Mouse (Mus musculus) neutrophil, adult 5-6 weeks (primary cell): ENCODE measurements around the gene Tmprss7. TPM values are rescaled to one million over a fixed set of nuclear protein-coding genes. Genes with fewer than 3 reads are reported as not detected.

ENCODE experiments used
- ATAC-seq: fragments of 151-379, 151-347 bp; 2 replicates; pipeline ENCODE4 v1.8.0; 2017; ENCODE audit warnings: mild to moderate bottlenecking, moderate TSS enrichment; ENCODE audit not compliant: insufficient number of reproducible peaks, poor library complexity, low FRiP score, severe bottlenecking; ENCODE audit errors: extremely low read depth
- total RNA-seq: library from RNA; stranded (forward); fragments of 200-1000 nt; gene quantifications from 2 replicates; pipeline ENCODE4 v1.2.3, GENCODE M21; 2017

Gene Tmprss7
- total RNA-seq, 1 experiment from 2014 or later: 0.23 TPM

- no peak for ATAC-seq
Observed at GRCm38 (mm10) chr16:45692851-45693250, 607 bp downstream of the Tmprss7 start.

GRCm38 (mm10) chr16:45690178-45690577 lies 3.3 kb downstream of the Tmprss7 start:
- ATAC-seq: no peak

GRCm38 (mm10) chr16:45686833-45687232 lies 6.6 kb downstream of the Tmprss7 start:
- no peak for ATAC-seq

- ATAC-seq: no peak
Observed at GRCm38 (mm10) chr16:45685295-45685694, 8.2 kb downstream of the Tmprss7 start.

- no peak for ATAC-seq
Observed at GRCm38 (mm10) chr16:45684815-45685214, 8.6 kb downstream of the Tmprss7 start.

GRCm38 (mm10) chr16:45676462-45676861 lies 17.0 kb downstream of the Tmprss7 start:
- no peak for ATAC-seq

- no peak for ATAC-seq
Observed at GRCm38 (mm10) chr16:45670005-45670404, 23.5 kb downstream of the Tmprss7 start.

GRCm38 (mm10) chr16:45668178-45668577 lies 25.3 kb downstream of the Tmprss7 start:
- no peak for ATAC-seq

GRCm38 (mm10) chr16:45666136-45666535 lies 27.3 kb downstream of the Tmprss7 start:
- peak; percentile 61; the same call in 1 of the 2 replicates for ATAC-seq

- no peak for ATAC-seq
Observed at GRCm38 (mm10) chr16:45662381-45662780, 31.1 kb downstream of the Tmprss7 start.

- no peak for ATAC-seq
Observed at GRCm38 (mm10) chr16:45659596-45659995, 33.9 kb downstream of the Tmprss7 start.

- no peak for ATAC-seq
Observed at GRCm38 (mm10) chr16:45658248-45658647, 35.2 kb downstream of the Tmprss7 start.

- no peak for ATAC-seq
Observed at GRCm38 (mm10) chr16:45657574-45658159, 35.8 kb downstream of the Tmprss7 start.

GRCm38 (mm10) chr16:45654465-45654864 lies 39.0 kb downstream of the Tmprss7 start:
- no peak for ATAC-seq

GRCm38 (mm10) chr16:45653934-45654332 lies 39.5 kb downstream of the Tmprss7 start, which contains the start of gene BC016579:
Gene BC016579 (minus strand): TSS chr16:45654068.
- no peak for ATAC-seq

GRCm38 (mm10) chr16:45653009-45653933 lies 40.2 kb downstream of the Tmprss7 start:
- no peak for ATAC-seq

GRCm38 (mm10) chr16:45651497-45651896 lies 42.0 kb downstream of the Tmprss7 start:
- no peak for ATAC-seq

GRCm38 (mm10) chr16:45644380-45644779 lies 49.1 kb downstream of the Tmprss7 start:
- ATAC-seq: no peak

GRCm38 (mm10) chr16:45643944-45644343 lies 49.5 kb downstream of the Tmprss7 start:
- no peak for ATAC-seq

- no peak for ATAC-seq
Observed at GRCm38 (mm10) chr16:45641301-45641700, 52.2 kb downstream of the Tmprss7 start.
